7 mouse cellular contexts compared by ENCODE assay signal in genomic region chr5:110106901-110107564, GRCm38 (mm10). TPM values are rescaled to one million over a fixed set of nuclear protein-coding genes. Genes with fewer than 3 reads are reported as not detected.
A peak's percentile ranks its signal among the peaks of the same experiment; 100 is the strongest.
DNase-seq lines count a peak whose midpoint lies in the region; ATAC-seq and TF ChIP-seq lines count a peak whose summit lies in the region.

No protein-coding gene starts in this region.

- 14% methylated on average over 41 of the region's 41 CpGs for WGBS in lung, embryonic 15.5 days
- WGBS in forebrain, postnatal 0 days: 14% methylated on average over 39 of the region's 41 CpGs
- WGBS in midbrain, embryonic 10.5 days: 18% methylated on average over 41 of the region's 41 CpGs

- DNase-seq in lung, postnatal 36 days: no peak
- DNase-seq in cerebellum, adult 8-10 months: peak; percentile 59
- DNase-seq in forebrain, postnatal 0 days: no peak
- no peak for DNase-seq in layer of hippocampus, adult 2 months (ENCODE audit: low spot score in 2 of 2)
- DNase-seq in midbrain, embryonic 10.5 days (ENCODE audit: low spot score): no peak
- peak; percentile 47 for DNase-seq in thymus, postnatal 14 days

- peaks cover 38% of the 10 kb centered on the region for H3K36me3 ChIP-seq in lung, embryonic 15.5 days
- peaks cover 38% of the 10 kb centered on the region for H3K36me3 ChIP-seq in forebrain, postnatal 0 days (ENCODE audit: insufficient read depth)
- H3K36me3 ChIP-seq in midbrain, embryonic 10.5 days: peaks cover 53% of the 10 kb centered on the region

- H3K27me3 ChIP-seq in lung, embryonic 15.5 days: no peaks in the 10 kb centered on the region
- H3K27me3 ChIP-seq in forebrain, postnatal 0 days (ENCODE audit: insufficient read depth, low read length): no peaks in the 10 kb centered on the region
- H3K27me3 ChIP-seq in midbrain, embryonic 10.5 days (ENCODE audit: low read depth, poor library complexity, severe bottlenecking): peaks cover 3% of the 10 kb centered on the region

- peak overlapping the region; percentile 98 for H3K27ac ChIP-seq in lung, embryonic 15.5 days
- peak overlapping the region; percentile 97 for H3K27ac ChIP-seq in forebrain, postnatal 0 days (ENCODE audit: low read depth, low read length)
- H3K27ac ChIP-seq in layer of hippocampus, adult 2 months: peak overlapping the region; percentile 99
- H3K27ac ChIP-seq in midbrain, embryonic 10.5 days (replicated peaks): peak overlapping the region; percentile 97

- no peaks in the 10 kb centered on the region for H3K9me3 ChIP-seq in lung, embryonic 15.5 days
- H3K9me3 ChIP-seq in forebrain, postnatal 0 days (ENCODE audit: low read length): no peaks in the 10 kb centered on the region
- H3K9me3 ChIP-seq in midbrain, embryonic 10.5 days (replicated peaks): no peaks in the 10 kb centered on the region; the same call in 1 of the 2 replicates

- peaks cover 16% of the 10 kb centered on the region for H3K4me1 ChIP-seq in lung, embryonic 15.5 days
- H3K4me1 ChIP-seq in forebrain, postnatal 0 days (ENCODE audit: insufficient read depth): peaks cover 8% of the 10 kb centered on the region; the same call in 1 of the 2 replicates
- peaks cover 25% of the 10 kb centered on the region for H3K4me1 ChIP-seq in midbrain, embryonic 10.5 days

- peak overlapping the region; percentile 79 for H3K9ac ChIP-seq in lung, embryonic 15.5 days
- H3K9ac ChIP-seq in forebrain, postnatal 0 days: peak overlapping the region; percentile 87

- H3K4me2 ChIP-seq in lung, embryonic 15.5 days: peak overlapping the region; percentile 84
- peak overlapping the region; percentile 88 for H3K4me2 ChIP-seq in forebrain, postnatal 0 days (ENCODE audit: low read depth)

- H3K4me3 ChIP-seq in lung, embryonic 15.5 days: peak overlapping the region; percentile 78
- peak overlapping the region; percentile 87 for H3K4me3 ChIP-seq in forebrain, postnatal 0 days (ENCODE audit: low read depth, low read length)
- peak overlapping the region; percentile 74 for H3K4me3 ChIP-seq in layer of hippocampus, adult 2 months
- H3K4me3 ChIP-seq in midbrain, embryonic 10.5 days: peak overlapping the region; percentile 92

- no peak; the same call in 1 of the 2 replicates for ATAC-seq in lung, embryonic 15.5 days (ENCODE audit: borderline replicate concordance, extremely low read depth, low FRiP score, low TSS enrichment)
- no peak; the same call in 1 of the 2 replicates for ATAC-seq in forebrain, postnatal 0 days

- TF ChIP-seq CTCF in forebrain, postnatal 0 days (IDR thresholded peaks at IDR 0.05; ENCODE audit: low read depth): no peak
- no peak for TF ChIP-seq CTCF in layer of hippocampus, adult 2 months (conservative IDR thresholded peaks at IDR 0.05)

RNA-seq across cellular contexts. Expression of gene Gtpbp6, which starts 1.0 kb away (rescaled TPM):
- 37.5 and 37.6 TPM in 2 replicates for polyA plus RNA-seq in lung, embryonic 15.5 days (2015; fragmentation: Nextera tagmentation; extraction: Ambion mirVana)
- total RNA-seq in forebrain, postnatal 0 days (2014; rRNA removed): 99.2 and 103 TPM in 2 replicates
- polyA plus RNA-seq in forebrain, postnatal 0 days (2015; fragmentation: Nextera tagmentation; extraction: Ambion mirVana): 62.6 TPM in 2 replicates
- total RNA-seq in layer of hippocampus, adult 2 months (2021): 10 to 100 TPM; 77.3 to 85.6 TPM
- 30.0 and 36.2 TPM in 2 replicates for polyA plus RNA-seq in midbrain, embryonic 10.5 days (2016; fragmentation: Nextera tagmentation; extraction: Ambion mirVana)

RNA-seq across cellular contexts. Expression of gene Zfp605, which starts 2.9 kb away (rescaled TPM):
- polyA plus RNA-seq in lung, embryonic 15.5 days (2015; fragmentation: Nextera tagmentation; extraction: Ambion mirVana): 4.3 and 5.8 TPM in 2 replicates
- total RNA-seq in forebrain, postnatal 0 days (2014; rRNA removed): 20.4 and 22.3 TPM in 2 replicates
- 13.0 and 16.9 TPM in 2 replicates for polyA plus RNA-seq in forebrain, postnatal 0 days (2015; fragmentation: Nextera tagmentation; extraction: Ambion mirVana)
- 10 to 100 TPM; 16.1 to 16.5 TPM for total RNA-seq in layer of hippocampus, adult 2 months (2021)
- 6.0 and 7.9 TPM in 2 replicates for polyA plus RNA-seq in midbrain, embryonic 10.5 days (2016; fragmentation: Nextera tagmentation; extraction: Ambion mirVana)

RNA-seq across cellular contexts. Expression of gene Plcxd1, which starts 7.3 kb away (rescaled TPM):
- polyA plus RNA-seq in lung, embryonic 15.5 days (2015; fragmentation: Nextera tagmentation; extraction: Ambion mirVana): 3.5 and 4.2 TPM in 2 replicates
- total RNA-seq in forebrain, postnatal 0 days (2014; rRNA removed): 7.9 and 8.7 TPM in 2 replicates
- polyA plus RNA-seq in forebrain, postnatal 0 days (2015; fragmentation: Nextera tagmentation; extraction: Ambion mirVana): 2.9 and 4.7 TPM in 2 replicates
- total RNA-seq in layer of hippocampus, adult 2 months (2021): 1 to 10 TPM; 4.4 to 4.9 TPM
- polyA plus RNA-seq in midbrain, embryonic 10.5 days (2016; fragmentation: Nextera tagmentation; extraction: Ambion mirVana): 1.1 and 1.8 TPM in 2 replicates

RNA-seq across cellular contexts. Expression of gene Gm35315, which starts 12.8 kb away (rescaled TPM):
- 2.3 and 2.5 TPM in 2 replicates for polyA plus RNA-seq in lung, embryonic 15.5 days (2015; fragmentation: Nextera tagmentation; extraction: Ambion mirVana)
- 0.23 and 0.48 TPM in 2 replicates for total RNA-seq in forebrain, postnatal 0 days (2014; rRNA removed)
- polyA plus RNA-seq in forebrain, postnatal 0 days (2015; fragmentation: Nextera tagmentation; extraction: Ambion mirVana): 0.36 and 0.68 TPM in 2 replicates
- under 1 TPM; 0.52 to 0.64 TPM for total RNA-seq in layer of hippocampus, adult 2 months (2021)
- 1.3 and 2.6 TPM in 2 replicates for polyA plus RNA-seq in midbrain, embryonic 10.5 days (2016; fragmentation: Nextera tagmentation; extraction: Ambion mirVana)

RNA-seq across cellular contexts. Expression of gene Chfr, which starts 28.6 kb away (rescaled TPM):
- 39.5 and 41.7 TPM in 2 replicates for polyA plus RNA-seq in lung, embryonic 15.5 days (2015; fragmentation: Nextera tagmentation; extraction: Ambion mirVana)
- total RNA-seq in forebrain, postnatal 0 days (2014; rRNA removed): 60.1 and 69.1 TPM in 2 replicates
- polyA plus RNA-seq in forebrain, postnatal 0 days (2015; fragmentation: Nextera tagmentation; extraction: Ambion mirVana): 45.9 and 53.8 TPM in 2 replicates
- total RNA-seq in layer of hippocampus, adult 2 months (2021): 10 to 100 TPM; 47.1 to 58.1 TPM
- polyA plus RNA-seq in midbrain, embryonic 10.5 days (2016; fragmentation: Nextera tagmentation; extraction: Ambion mirVana): 53.4 and 62.2 TPM in 2 replicates

Comparison
In these comparisons a context has a peak if more than half of its experiments do, and no peak if none do; other contexts are left out.
1. DNase-seq: peak in cerebellum, adult 8-10 months (single experiment) and thymus, postnatal 14 days (single experiment); none in lung, postnatal 36 days (single experiment), forebrain, postnatal 0 days (single experiment), layer of hippocampus, adult 2 months (0 of 2) and midbrain, embryonic 10.5 days (single experiment).
2. Peak in every context shown above with its lines, with median percentiles within 50 percentile points of each other: H3K27ac ChIP-seq and H3K4me3 ChIP-seq.